Mouse (Mus musculus): ENCODE results near the gene Gm2007.
"Not testable (repeated sequence)": the region's sequence is repeated elsewhere in the genome, so short reads cannot be mapped to it uniquely, and the experiment has no call there.

The Gm2007 gene

DNA sequence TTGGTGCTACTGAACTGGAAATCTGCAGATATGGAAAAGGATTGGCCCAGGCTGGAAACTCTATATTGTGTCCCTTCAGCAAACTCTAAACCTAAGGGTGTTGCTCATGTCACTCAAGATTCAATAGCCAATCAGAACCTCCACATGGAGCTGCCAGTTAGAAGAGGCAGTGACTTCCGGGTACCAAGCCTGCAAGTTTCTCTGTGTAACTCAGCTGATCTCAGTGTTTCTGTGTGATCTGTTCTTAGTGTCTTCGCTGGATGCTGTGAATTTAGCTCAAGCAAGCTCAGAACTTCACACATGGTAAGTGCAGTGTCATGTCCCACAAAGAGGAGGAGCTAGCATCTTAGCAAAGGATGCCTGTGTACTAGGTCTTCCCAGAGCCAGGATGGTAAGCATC lies at the start of gene Gm2007:
Gene Gm2007, plus strand, starts transcription at position 301 of the 400 bp plus-strand sequence.
- not testable (repeated sequence) for DNase-seq (ENCODE audit: low spot score)

DNA sequence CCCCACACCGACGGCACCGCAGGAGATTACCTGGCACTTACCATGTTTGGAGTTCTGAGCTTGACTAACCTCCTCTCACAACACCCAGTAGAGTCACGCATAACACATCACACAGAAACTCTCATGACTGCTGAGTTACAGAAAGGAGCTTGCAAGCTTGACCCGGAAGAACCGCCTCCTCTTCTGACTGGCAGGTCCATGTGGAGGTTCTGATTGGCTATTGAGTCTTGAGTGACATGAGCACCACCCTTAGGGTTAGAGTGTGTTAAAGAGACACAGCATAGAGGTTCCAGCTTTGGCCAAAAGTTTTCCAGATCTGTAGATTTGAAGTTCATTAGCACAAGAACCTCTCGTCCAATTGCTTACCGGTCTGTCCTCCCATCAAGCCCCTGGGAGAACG lies 37.8 kb upstream of the Gm2007 start, which contains the start of gene Zfp969:
Gene Zfp969, minus strand, starts transcription at position 101 of the 400 bp plus-strand sequence.
- DNase-seq (ENCODE audit: low spot score): not testable (repeated sequence)

DNA sequence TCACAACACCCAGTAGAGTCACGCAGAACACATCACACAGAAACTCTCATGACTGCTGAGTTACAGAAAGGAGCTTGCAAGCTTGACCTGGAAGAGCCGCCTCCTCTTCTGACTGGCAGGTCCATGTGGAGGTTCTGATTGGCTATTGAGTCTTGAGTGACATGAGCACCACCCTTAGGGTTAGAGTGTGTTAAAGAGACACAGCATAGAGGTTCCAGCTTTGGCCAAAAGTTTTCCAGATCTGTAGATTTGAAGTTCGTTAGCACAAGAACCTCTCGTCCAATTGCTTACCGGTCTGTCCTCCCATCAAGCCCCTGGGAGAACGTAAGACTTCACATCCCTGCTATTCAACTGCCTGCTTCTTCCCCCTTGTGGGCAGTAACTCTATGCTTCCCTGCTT lies 59.7 kb downstream of the Gm2007 start, which contains the start of gene Gm14288:
Gene Gm14288, minus strand, starts transcription at position 101 of the 400 bp plus-strand sequence.
- not testable (repeated sequence) for DNase-seq (ENCODE audit: low spot score)
